Mouse (Mus musculus): ENCODE measurements around the gene Zdhhc20. TPM values are rescaled to one million over a fixed set of nuclear protein-coding genes. Genes with fewer than 3 reads are reported as not detected.
A peak's percentile ranks its signal among the peaks of the same experiment; 100 is the strongest.

Gene Zdhhc20
- total and polyA plus RNA-seq, 3 experiments = 3.3 to 8.3 (median 6.7) TPM

- Histone ChIP-seq H3K9ac (ENCODE audit: low read depth, low read length) (peak within 1 kb of the TSS; percentile 90), H3K4me3 (peak within 1 kb of the TSS; percentile 74), H3K36me3 (ENCODE audit: control insufficient read depth, insufficient read depth, low read length) (peaks cover 5% of the 10 kb centered on the region; the same call in 1 of the 2 replicates), H3K27ac (peak within 1 kb of the TSS; percentile 92), H3K79me2 (replicated peaks; ENCODE audit: control insufficient read depth, insufficient read depth, low read length) (no peaks in the 10 kb centered on the region), H3K27me3 (ENCODE audit: control insufficient read depth, insufficient read depth, low read length) (no peaks in the 10 kb centered on the region), H3K4me1 (ENCODE audit: control insufficient read depth, insufficient read depth, low read length) (peaks cover 2% of the 10 kb centered on the region; the same call in 1 of the 2 replicates)
- DNase-seq = peak; percentile 94 to 95
- intact Hi-C loops (cut with DNase I) = loop anchor here (2.0 to 10.0 kb wide), 5 partner anchors 27 to 451 kb away; partner anchors contain the start of gene Sap18
- WGBS = under 1% methylated on average over 96 of the region's 96 CpGs
- TF ChIP-seq POLR2A (IDR thresholded peaks at IDR 0.05; ENCODE audit: insufficient read depth, low read depth, low read length) = peak; percentile 83
- TF ChIP-seq EP300 (IDR thresholded peaks at IDR 0.05; ENCODE audit: insufficient read depth, low read depth, low read length) = no peak
- TF ChIP-seq CTCF (IDR thresholded peaks at IDR 0.05) = peak; percentile 35
Observed at GRCm38 (mm10) chr14:57825788-57826751, 64.0 kb downstream of the Zdhhc20 start, which contains the start of the genes Ska3 and Mrpl57. TSS of gene Ska3 (minus strand) at chr14:57826185. TSS of gene Mrpl57 (plus strand) at chr14:57826234.

GRCm38 (mm10) chr14:57820839-57821238 lies 69.2 kb downstream of the Zdhhc20 start:
- Histone ChIP-seq H3K4me3 (no peak overlapping the region), H3K9ac (ENCODE audit: low read depth, low read length) (no peak overlapping the region), H3K79me2 (replicated peaks; ENCODE audit: control insufficient read depth, insufficient read depth, low read length) (no peaks in the 10 kb centered on the region), H3K27me3 (ENCODE audit: control insufficient read depth, insufficient read depth, low read length) (no peaks in the 10 kb centered on the region), H3K36me3 (ENCODE audit: control insufficient read depth, insufficient read depth, low read length) (no peaks in the 10 kb centered on the region), H3K27ac (no peak overlapping the region), H3K4me1 (ENCODE audit: control insufficient read depth, insufficient read depth, low read length) (no peaks in the 10 kb centered on the region)
- WGBS = 46% methylated on average over 4 of the region's 4 CpGs
- no peak for DNase-seq
- intact Hi-C loops (cut with DNase I) = loop anchor here (10.0 kb wide), 1 partner anchor 446 kb away; no protein-coding TSS in a partner anchor
- no peak for TF ChIP-seq CTCF (IDR thresholded peaks at IDR 0.05)
- TF ChIP-seq POLR2A (IDR thresholded peaks at IDR 0.05; ENCODE audit: insufficient read depth, low read depth, low read length) = no peak
- TF ChIP-seq EP300 (IDR thresholded peaks at IDR 0.05; ENCODE audit: insufficient read depth, low read depth, low read length) = no peak

- intact Hi-C loops (cut with DNase I) = no loop called here
- Histone ChIP-seq H3K79me2 (replicated peaks; ENCODE audit: control insufficient read depth, insufficient read depth, low read length) (no peaks in the 10 kb centered on the region), H3K27ac (no peak overlapping the region), H3K27me3 (ENCODE audit: control insufficient read depth, insufficient read depth, low read length) (no peaks in the 10 kb centered on the region), H3K4me3 (no peak overlapping the region), H3K9ac (ENCODE audit: low read depth, low read length) (no peak overlapping the region), H3K4me1 (ENCODE audit: control insufficient read depth, insufficient read depth, low read length) (no peaks in the 10 kb centered on the region), H3K36me3 (ENCODE audit: control insufficient read depth, insufficient read depth, low read length) (no peaks in the 10 kb centered on the region)
- WGBS = 98% methylated on average over 5 of the region's 5 CpGs
- TF ChIP-seq POLR2A (IDR thresholded peaks at IDR 0.05; ENCODE audit: insufficient read depth, low read depth, low read length) (no peak), EP300 (IDR thresholded peaks at IDR 0.05; ENCODE audit: insufficient read depth, low read depth, low read length) (no peak), CTCF (IDR thresholded peaks at IDR 0.05) (no peak)
- DNase-seq = no peak
Observed at GRCm38 (mm10) chr14:57811844-57812243, 78.2 kb downstream of the Zdhhc20 start.

- intact Hi-C loops (cut with DNase I) = no loop called here
- DNase-seq = no peak
- Histone ChIP-seq H3K27me3 (ENCODE audit: control insufficient read depth, insufficient read depth, low read length) (no peaks in the 10 kb centered on the region), H3K4me3 (no peak overlapping the region), H3K36me3 (ENCODE audit: control insufficient read depth, insufficient read depth, low read length) (no peaks in the 10 kb centered on the region), H3K9ac (ENCODE audit: low read depth, low read length) (no peak overlapping the region), H3K27ac (no peak overlapping the region), H3K79me2 (replicated peaks; ENCODE audit: control insufficient read depth, insufficient read depth, low read length) (no peaks in the 10 kb centered on the region), H3K4me1 (ENCODE audit: control insufficient read depth, insufficient read depth, low read length) (no peaks in the 10 kb centered on the region)
- WGBS = 68% methylated on average over 2 of the region's 2 CpGs
- TF ChIP-seq CTCF (IDR thresholded peaks at IDR 0.05) (no peak), POLR2A (IDR thresholded peaks at IDR 0.05; ENCODE audit: insufficient read depth, low read depth, low read length) (no peak), EP300 (IDR thresholded peaks at IDR 0.05; ENCODE audit: insufficient read depth, low read depth, low read length) (no peak)
Observed at GRCm38 (mm10) chr14:57810886-57811285, 79.2 kb downstream of the Zdhhc20 start.

- H3K27me3 ChIP-seq (ENCODE audit: control insufficient read depth, insufficient read depth, low read length) = no peaks in the 10 kb centered on the region
- no peak overlapping the region for H3K27ac ChIP-seq
- intact Hi-C loops (cut with DNase I) = no loop called here
- 59% methylated on average over 5 of the region's 5 CpGs for WGBS
- peaks cover 2% of the 10 kb centered on the region; the same call in 1 of the 2 replicates for H3K79me2 ChIP-seq (replicated peaks; ENCODE audit: control insufficient read depth, insufficient read depth, low read length)
- H3K36me3 ChIP-seq (ENCODE audit: control insufficient read depth, insufficient read depth, low read length) = 0 out of 2 replicates have a peak, but pooled peaks cover 1% of the 10 kb centered on the region
- no peak for DNase-seq
- no peak overlapping the region for H3K9ac ChIP-seq (ENCODE audit: low read depth, low read length)
- no peak for TF ChIP-seq POLR2A (IDR thresholded peaks at IDR 0.05; ENCODE audit: insufficient read depth, low read depth, low read length)
- TF ChIP-seq CTCF (IDR thresholded peaks at IDR 0.05) = peak; percentile 62
- TF ChIP-seq EP300 (IDR thresholded peaks at IDR 0.05; ENCODE audit: insufficient read depth, low read depth, low read length) = no peak
- H3K4me1 ChIP-seq (ENCODE audit: control insufficient read depth, insufficient read depth, low read length) = no peaks in the 10 kb centered on the region
- H3K4me3 ChIP-seq = no peak overlapping the region
Observed at GRCm38 (mm10) chr14:57808558-57808957, 81.5 kb downstream of the Zdhhc20 start.

Measured in heart, adult 2 months (tissue).